Mouse (Mus musculus): ENCODE data around the gene Wscd2. TPM values are rescaled to one million over a fixed set of nuclear protein-coding genes. Genes with fewer than 3 reads are reported as not detected.

The Wscd2 gene
- polyA plus RNA-seq, 1 experiment: 13.6 TPM

DNA sequence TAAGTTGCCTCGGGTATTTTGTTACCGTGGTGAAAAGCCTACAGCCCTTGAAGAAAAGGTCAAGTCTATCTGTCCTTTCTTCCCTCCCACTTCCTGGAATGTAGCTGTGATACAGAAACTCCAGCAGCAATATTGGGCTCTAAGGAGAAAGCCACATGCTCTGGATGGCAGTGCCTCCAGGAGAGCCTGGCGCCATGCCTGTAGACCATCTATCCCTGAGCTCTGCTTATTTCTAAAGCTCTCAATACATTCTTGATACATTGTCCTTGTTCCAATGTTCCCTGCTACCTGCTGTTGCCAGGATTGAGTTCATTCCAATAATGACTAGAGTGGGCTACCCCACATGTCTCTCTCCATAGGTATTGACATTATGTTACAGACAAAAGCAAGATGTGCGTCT, 33.4 kb upstream of the Wscd2 start:
- H3K4me1 ChIP-seq (ENCODE audit: control insufficient read depth, insufficient read depth, low read length): peaks cover 5% of the 10 kb centered on the region
- no peaks in the 10 kb centered on the region for H3K27me3 ChIP-seq (ENCODE audit: control insufficient read depth, insufficient read depth, low read length)
- H3K36me3 ChIP-seq (ENCODE audit: control insufficient read depth, insufficient read depth, low read length): no peaks in the 10 kb centered on the region
- no peak overlapping the region for H3K4me3 ChIP-seq (ENCODE audit: control insufficient read depth, low read depth, low read length)
- no peak overlapping the region for H3K27ac ChIP-seq (ENCODE audit: control insufficient read depth, insufficient read depth, low read depth, low read length)
- TF ChIP-seq POLR2A (IDR thresholded peaks at IDR 0.05; ENCODE audit: control insufficient read depth, low read depth, low read length) (no peak), CTCF (IDR thresholded peaks at IDR 0.05; ENCODE audit: control insufficient read depth, insufficient read depth, insufficient replicate concordance, low read depth, low read length) (no peak)

DNA sequence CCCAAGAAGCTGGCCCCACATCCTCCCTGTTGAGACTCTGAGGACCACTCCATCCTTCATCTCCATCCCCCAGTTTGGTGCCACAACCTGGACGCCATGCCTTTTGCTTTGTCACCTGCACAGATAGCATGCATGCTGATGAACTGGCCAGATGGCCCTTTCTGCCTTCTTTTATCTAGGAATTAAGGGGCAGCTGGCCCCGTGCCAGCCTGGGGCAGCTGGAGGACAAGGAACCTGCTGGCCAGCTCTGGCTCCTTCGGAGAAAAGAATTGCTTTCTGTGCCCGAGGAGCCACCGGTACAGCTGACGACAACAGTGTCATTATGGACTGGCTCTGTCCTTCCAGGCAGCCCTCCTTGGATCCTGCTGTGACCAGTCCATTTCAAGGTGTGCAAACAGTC, 32.9 kb upstream of the Wscd2 start:
- TF ChIP-seq POLR2A (IDR thresholded peaks at IDR 0.05; ENCODE audit: control insufficient read depth, low read depth, low read length) (no peak), CTCF (IDR thresholded peaks at IDR 0.05; ENCODE audit: control insufficient read depth, insufficient read depth, insufficient replicate concordance, low read depth, low read length) (no peak)
- Histone ChIP-seq H3K36me3 (ENCODE audit: control insufficient read depth, insufficient read depth, low read length) (no peaks in the 10 kb centered on the region), H3K27me3 (ENCODE audit: control insufficient read depth, insufficient read depth, low read length) (no peaks in the 10 kb centered on the region), H3K4me3 (ENCODE audit: control insufficient read depth, low read depth, low read length) (no peak overlapping the region), H3K27ac (ENCODE audit: control insufficient read depth, insufficient read depth, low read depth, low read length) (no peak overlapping the region), H3K4me1 (ENCODE audit: control insufficient read depth, insufficient read depth, low read length) (peaks cover 10% of the 10 kb centered on the region)

DNA sequence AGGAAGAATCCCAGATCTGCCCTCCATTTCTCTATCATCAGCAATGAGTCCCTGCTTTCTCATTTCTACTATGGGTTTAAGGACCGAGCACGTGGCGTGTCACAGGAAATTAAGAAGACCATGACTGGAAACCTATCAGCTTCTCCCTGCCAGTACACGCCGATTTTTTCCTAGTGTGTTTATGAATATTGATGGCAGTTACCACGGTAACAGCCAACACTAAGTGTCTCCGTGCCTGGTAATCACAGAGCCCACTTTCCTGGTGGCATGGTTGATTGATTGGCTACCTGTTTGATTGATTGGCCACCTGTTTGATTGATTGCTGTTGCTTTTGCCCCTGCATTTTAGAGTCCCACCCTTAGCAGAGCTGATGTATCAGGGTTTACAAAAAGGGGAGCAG, 30.2 kb upstream of the Wscd2 start:
- no peak overlapping the region for H3K27ac ChIP-seq (ENCODE audit: control insufficient read depth, insufficient read depth, low read depth, low read length)
- TF ChIP-seq CTCF (IDR thresholded peaks at IDR 0.05; ENCODE audit: control insufficient read depth, insufficient read depth, insufficient replicate concordance, low read depth, low read length): no peak
- no peak for TF ChIP-seq POLR2A (IDR thresholded peaks at IDR 0.05; ENCODE audit: control insufficient read depth, low read depth, low read length)
- no peaks in the 10 kb centered on the region for H3K36me3 ChIP-seq (ENCODE audit: control insufficient read depth, insufficient read depth, low read length)
- no peaks in the 10 kb centered on the region for H3K27me3 ChIP-seq (ENCODE audit: control insufficient read depth, insufficient read depth, low read length)
- H3K4me3 ChIP-seq (ENCODE audit: control insufficient read depth, low read depth, low read length): no peak overlapping the region
- peaks cover 16% of the 10 kb centered on the region for H3K4me1 ChIP-seq (ENCODE audit: control insufficient read depth, insufficient read depth, low read length)

DNA sequence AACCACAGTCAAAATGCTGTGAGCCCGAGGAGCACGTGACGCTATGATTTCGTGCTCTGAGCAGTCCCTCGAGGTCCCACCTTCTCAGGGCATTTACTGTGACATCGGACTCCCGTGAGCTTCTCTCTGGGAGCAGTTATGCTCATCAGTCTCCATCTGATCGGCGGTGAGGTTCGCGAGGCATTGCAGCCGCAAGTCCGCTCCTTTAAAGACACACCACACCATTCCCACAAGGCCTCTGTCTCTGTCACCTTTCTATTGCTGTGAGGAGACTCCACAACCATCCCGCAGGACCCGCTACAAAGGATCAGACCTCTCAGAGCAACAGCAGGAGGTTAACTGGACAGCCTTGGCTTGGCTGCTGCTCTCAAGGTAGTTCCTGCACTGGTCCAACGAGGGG, 28.6 kb upstream of the Wscd2 start:
- H3K36me3 ChIP-seq (ENCODE audit: control insufficient read depth, insufficient read depth, low read length): no peaks in the 10 kb centered on the region
- no peak overlapping the region for H3K27ac ChIP-seq (ENCODE audit: control insufficient read depth, insufficient read depth, low read depth, low read length)
- peak overlapping the region; percentile 56 for H3K4me3 ChIP-seq (ENCODE audit: control insufficient read depth, low read depth, low read length)
- peaks cover 16% of the 10 kb centered on the region for H3K4me1 ChIP-seq (ENCODE audit: control insufficient read depth, insufficient read depth, low read length)
- no peak for TF ChIP-seq CTCF (IDR thresholded peaks at IDR 0.05; ENCODE audit: control insufficient read depth, insufficient read depth, insufficient replicate concordance, low read depth, low read length)
- TF ChIP-seq POLR2A (IDR thresholded peaks at IDR 0.05; ENCODE audit: control insufficient read depth, low read depth, low read length): no peak
- H3K27me3 ChIP-seq (ENCODE audit: control insufficient read depth, insufficient read depth, low read length): no peaks in the 10 kb centered on the region

DNA sequence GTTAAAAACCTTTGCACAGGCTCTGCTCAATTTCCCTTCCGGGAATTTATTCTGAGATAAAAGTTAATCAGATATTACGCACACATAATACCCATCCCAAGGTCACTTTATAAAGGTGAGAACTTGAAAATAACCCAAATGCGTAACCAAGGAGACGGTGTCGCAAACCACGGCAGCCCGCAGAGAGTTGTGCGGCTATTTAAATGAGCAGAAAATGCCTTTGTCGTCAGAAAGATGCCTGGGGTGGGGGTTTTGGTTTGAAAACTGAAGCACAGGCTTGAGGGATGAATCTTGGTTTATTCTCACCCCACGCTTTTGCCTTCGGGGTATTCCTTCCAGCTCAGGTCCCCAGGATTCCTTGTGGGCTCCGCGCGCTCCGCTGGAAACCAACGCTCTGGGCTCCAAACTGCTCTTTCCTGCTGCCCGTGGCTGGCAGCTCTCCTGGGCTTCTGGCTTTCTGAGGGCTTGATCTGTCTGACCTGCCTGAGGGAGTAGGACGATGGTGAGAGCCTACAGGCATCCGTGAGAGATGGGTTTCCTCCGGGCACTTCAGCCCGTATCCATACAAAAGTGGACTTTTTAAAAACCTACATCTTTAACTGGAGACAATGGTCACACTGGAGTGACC, 28.0 kb upstream of the Wscd2 start:
- Histone ChIP-seq H3K4me1 (ENCODE audit: control insufficient read depth, insufficient read depth, low read length) (peaks cover 16% of the 10 kb centered on the region), H3K4me3 (ENCODE audit: control insufficient read depth, low read depth, low read length) (peak overlapping the region; percentile 76), H3K27me3 (ENCODE audit: control insufficient read depth, insufficient read depth, low read length) (no peaks in the 10 kb centered on the region), H3K36me3 (ENCODE audit: control insufficient read depth, insufficient read depth, low read length) (no peaks in the 10 kb centered on the region), H3K27ac (ENCODE audit: control insufficient read depth, insufficient read depth, low read depth, low read length) (no peak overlapping the region)
- TF ChIP-seq POLR2A (IDR thresholded peaks at IDR 0.05; ENCODE audit: control insufficient read depth, low read depth, low read length) (no peak), CTCF (IDR thresholded peaks at IDR 0.05; ENCODE audit: control insufficient read depth, insufficient read depth, insufficient replicate concordance, low read depth, low read length) (no peak)

DNA sequence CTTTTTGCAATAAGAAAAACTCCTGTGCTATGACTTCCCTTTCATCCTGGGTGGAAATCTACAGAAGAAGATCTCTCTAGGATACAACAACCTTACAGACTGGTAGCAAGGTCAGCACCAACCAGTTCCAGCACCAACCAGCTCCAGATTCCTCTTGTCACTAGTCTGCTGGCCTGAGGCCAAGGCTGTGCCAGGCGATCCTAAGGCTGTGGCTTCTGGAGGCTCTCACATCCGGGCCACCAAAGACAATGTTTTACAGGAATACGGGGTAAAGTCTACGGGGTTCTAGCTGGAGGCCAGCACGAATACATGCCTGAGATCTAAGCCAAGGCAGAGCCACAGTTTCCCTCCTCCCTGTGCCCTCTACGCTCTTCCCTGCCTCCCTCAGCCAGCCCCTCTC, 25.4 kb upstream of the Wscd2 start:
- Histone ChIP-seq H3K36me3 (ENCODE audit: control insufficient read depth, insufficient read depth, low read length) (no peaks in the 10 kb centered on the region), H3K27me3 (ENCODE audit: control insufficient read depth, insufficient read depth, low read length) (no peaks in the 10 kb centered on the region), H3K27ac (ENCODE audit: control insufficient read depth, insufficient read depth, low read depth, low read length) (no peak overlapping the region), H3K4me3 (ENCODE audit: control insufficient read depth, low read depth, low read length) (no peak overlapping the region), H3K4me1 (ENCODE audit: control insufficient read depth, insufficient read depth, low read length) (peaks cover 24% of the 10 kb centered on the region)
- TF ChIP-seq POLR2A (IDR thresholded peaks at IDR 0.05; ENCODE audit: control insufficient read depth, low read depth, low read length): no peak

DNA sequence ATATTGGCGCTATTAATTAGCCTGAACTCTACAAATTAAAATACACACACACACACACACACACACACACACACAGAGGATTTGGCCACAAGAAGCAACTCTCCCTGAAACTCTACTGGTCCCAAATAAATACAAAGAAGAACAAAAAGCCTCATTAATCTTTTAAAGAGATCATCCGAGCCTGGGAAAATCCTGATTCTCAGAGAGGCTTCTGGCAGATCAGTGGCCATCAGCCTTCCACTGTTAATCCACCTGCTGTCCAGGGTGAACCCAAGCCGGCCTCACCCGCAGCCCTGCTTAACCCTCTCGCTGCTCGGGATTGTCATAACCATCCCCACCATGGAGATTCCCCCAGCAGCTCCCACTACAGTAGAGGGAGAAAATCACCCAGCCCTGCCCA, 23.6 kb upstream of the Wscd2 start:
- Histone ChIP-seq H3K4me3 (ENCODE audit: control insufficient read depth, low read depth, low read length) (no peak overlapping the region), H3K27me3 (ENCODE audit: control insufficient read depth, insufficient read depth, low read length) (no peaks in the 10 kb centered on the region), H3K27ac (ENCODE audit: control insufficient read depth, insufficient read depth, low read depth, low read length) (no peak overlapping the region), H3K36me3 (ENCODE audit: control insufficient read depth, insufficient read depth, low read length) (no peaks in the 10 kb centered on the region), H3K4me1 (ENCODE audit: control insufficient read depth, insufficient read depth, low read length) (peaks cover 21% of the 10 kb centered on the region)
- TF ChIP-seq POLR2A (IDR thresholded peaks at IDR 0.05; ENCODE audit: control insufficient read depth, low read depth, low read length) (no peak), CTCF (IDR thresholded peaks at IDR 0.05; ENCODE audit: control insufficient read depth, insufficient read depth, insufficient replicate concordance, low read depth, low read length) (no peak)

DNA sequence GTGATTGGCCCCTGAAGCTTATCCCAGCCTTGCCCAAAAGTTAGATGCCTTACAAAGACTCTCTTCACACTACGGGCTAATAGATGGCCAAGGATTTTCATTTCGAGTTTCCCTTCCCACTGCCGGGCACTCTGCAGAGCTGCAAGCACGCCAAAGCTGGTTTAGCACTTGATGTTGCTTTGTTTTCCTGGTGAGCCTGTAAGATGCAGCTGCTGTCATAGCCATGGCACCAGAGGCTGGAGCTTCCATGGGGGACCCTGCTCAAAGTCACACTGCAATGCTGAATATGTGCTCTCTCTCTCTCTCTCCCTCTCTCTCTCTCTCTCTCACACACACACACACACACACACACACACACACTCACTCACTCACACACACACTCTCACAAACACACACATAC, 23.1 kb upstream of the Wscd2 start:
- no peak for TF ChIP-seq POLR2A (IDR thresholded peaks at IDR 0.05; ENCODE audit: control insufficient read depth, low read depth, low read length)
- TF ChIP-seq CTCF (IDR thresholded peaks at IDR 0.05; ENCODE audit: control insufficient read depth, insufficient read depth, insufficient replicate concordance, low read depth, low read length): no peak
- Histone ChIP-seq H3K27me3 (ENCODE audit: control insufficient read depth, insufficient read depth, low read length) (no peaks in the 10 kb centered on the region), H3K36me3 (ENCODE audit: control insufficient read depth, insufficient read depth, low read length) (no peaks in the 10 kb centered on the region), H3K4me3 (ENCODE audit: control insufficient read depth, low read depth, low read length) (no peak overlapping the region), H3K4me1 (ENCODE audit: control insufficient read depth, insufficient read depth, low read length) (peaks cover 16% of the 10 kb centered on the region), H3K27ac (ENCODE audit: control insufficient read depth, insufficient read depth, low read depth, low read length) (no peak overlapping the region)

Data from testis, adult 2 months (tissue).